Mouse (Mus musculus): ENCODE data around the gene Sppl2b. TPM values are rescaled to one million over a fixed set of nuclear protein-coding genes. Genes with fewer than 3 reads are reported as not detected.

Sppl2b gene
- polyA plus RNA-seq (2015; fragmentation: Nextera tagmentation; extraction: Ambion mirVana): 85.5 and 89.5 TPM in 2 replicates

DNA sequence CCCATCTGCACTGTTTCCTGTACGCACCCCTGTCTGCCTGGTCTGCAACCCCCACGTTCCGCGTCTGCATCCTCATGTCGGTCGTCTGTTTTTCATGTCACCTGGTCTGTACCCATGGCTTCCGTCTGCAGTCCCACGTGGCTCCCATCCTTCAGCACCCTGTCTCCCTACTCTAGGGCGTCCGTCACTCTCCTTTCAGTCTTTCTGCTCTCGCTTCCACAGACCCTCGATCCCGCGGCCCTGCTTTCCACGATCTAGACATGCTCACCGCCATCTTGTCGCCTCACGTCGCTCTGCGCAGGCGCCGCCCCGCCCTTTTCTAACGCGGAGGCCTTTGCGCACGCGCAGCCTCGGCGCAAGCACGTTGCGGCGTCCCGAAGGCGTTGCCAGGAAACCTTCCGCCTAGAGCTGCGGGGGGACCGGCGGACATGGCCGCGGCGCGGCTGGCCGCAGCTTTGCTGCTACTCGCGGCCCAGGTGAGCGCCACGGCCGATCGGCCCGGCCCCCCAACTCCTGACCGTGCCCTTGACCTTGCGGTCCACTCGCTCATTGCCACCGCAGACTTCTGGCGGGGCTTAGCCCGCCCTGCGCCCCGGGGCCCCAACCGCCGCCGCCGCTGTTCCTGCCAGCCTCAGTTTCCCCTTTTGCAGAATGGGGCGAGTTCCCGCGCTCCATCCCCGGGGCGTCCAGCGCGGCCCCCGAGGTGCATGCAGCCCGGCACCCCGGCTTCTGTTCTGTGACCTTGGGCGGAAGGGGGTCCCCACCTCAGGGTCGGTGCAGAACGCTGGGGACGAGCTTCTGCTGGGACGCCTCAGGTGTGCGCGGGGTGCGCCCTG lies at the start of gene Sppl2b, which contains the start of gene Lsm7:
Sppl2b (plus strand) TSS at position 363 of the 836 bp plus-strand sequence.
Lsm7 (minus strand) TSS at position 297 of the 836 bp plus-strand sequence.
- Histone ChIP-seq H3K4me1 (peaks cover 41% of the 10 kb centered on the region), H3K4me2 (peak within 1 kb of the TSS; percentile 86), H3K9me3 (no peaks in the 10 kb centered on the region), H3K27ac (peak within 1 kb of the TSS; percentile 74), H3K4me3 (peak within 1 kb of the TSS; percentile 82), H3K36me3 (replicated peaks) (peaks cover 12% of the 10 kb centered on the region), H3K9ac (peak within 1 kb of the TSS; percentile 91), H3K27me3 (replicated peaks) (no peaks in the 10 kb centered on the region)
- peak; percentile 82 for ATAC-seq (replicated peaks)
- under 1% methylated on average over 81 of the region's 81 CpGs for WGBS

DNA sequence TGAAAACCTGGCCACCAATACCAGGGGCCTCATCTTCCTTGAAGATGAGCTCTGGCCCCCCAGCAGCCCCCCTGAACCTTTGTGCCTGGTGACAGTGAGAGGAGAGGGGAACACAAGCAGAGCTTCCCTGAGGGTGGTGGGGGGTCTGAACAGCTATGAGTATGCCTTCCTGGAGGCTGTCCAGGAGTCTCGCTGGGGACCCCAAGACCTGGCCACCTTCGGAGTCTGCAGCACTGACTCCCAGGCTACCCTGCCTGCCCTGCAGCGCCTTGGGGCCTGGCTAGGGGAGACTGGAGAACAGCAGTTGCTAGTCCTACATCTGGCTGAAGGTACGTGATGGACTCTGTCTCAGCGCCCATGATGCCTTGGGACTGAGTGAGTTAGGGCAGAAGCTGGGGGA lies 49.8 kb upstream of the Sppl2b start:
- Histone ChIP-seq H3K4me2 (no peak overlapping the region), H3K36me3 (replicated peaks) (peaks cover 34% of the 10 kb centered on the region), H3K9ac (no peak overlapping the region), H3K27ac (no peak overlapping the region), H3K27me3 (replicated peaks) (peaks cover 26% of the 10 kb centered on the region), H3K4me3 (no peak overlapping the region), H3K4me1 (peaks cover 37% of the 10 kb centered on the region), H3K9me3 (no peaks in the 10 kb centered on the region)
- ATAC-seq (replicated peaks): no peak
- 85% methylated on average over 4 of the region's 5 CpGs for WGBS

DNA sequence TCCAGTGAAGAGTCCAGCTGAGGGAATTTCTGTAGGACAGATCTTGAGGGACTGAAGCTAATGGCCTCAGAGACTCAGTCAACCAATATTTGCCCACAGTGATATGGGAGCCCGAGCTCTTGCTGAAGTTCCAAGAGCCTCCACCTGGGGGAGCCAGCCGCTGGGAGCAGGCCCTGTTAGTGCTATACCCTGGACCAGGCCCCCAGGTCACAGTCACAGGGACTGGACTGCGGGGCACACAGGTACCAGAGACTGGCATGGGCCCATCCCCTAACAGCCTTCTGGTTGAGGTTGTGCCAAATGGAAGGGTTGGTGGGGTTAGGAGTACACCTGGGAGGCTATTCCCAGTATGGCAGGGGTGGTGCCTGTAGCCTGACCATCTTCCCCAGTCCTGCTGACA lies 49.1 kb upstream of the Sppl2b start:
- no peak overlapping the region for H3K27ac ChIP-seq
- H3K27me3 ChIP-seq (replicated peaks): peaks cover 31% of the 10 kb centered on the region
- H3K9me3 ChIP-seq: no peaks in the 10 kb centered on the region
- no peak overlapping the region for H3K4me3 ChIP-seq
- ATAC-seq (replicated peaks): no peak
- H3K4me2 ChIP-seq: no peak overlapping the region
- WGBS: 13% methylated on average over 3 of the region's 3 CpGs
- peaks cover 37% of the 10 kb centered on the region for H3K4me1 ChIP-seq
- H3K9ac ChIP-seq: no peak overlapping the region
- peaks cover 34% of the 10 kb centered on the region for H3K36me3 ChIP-seq (replicated peaks)

DNA sequence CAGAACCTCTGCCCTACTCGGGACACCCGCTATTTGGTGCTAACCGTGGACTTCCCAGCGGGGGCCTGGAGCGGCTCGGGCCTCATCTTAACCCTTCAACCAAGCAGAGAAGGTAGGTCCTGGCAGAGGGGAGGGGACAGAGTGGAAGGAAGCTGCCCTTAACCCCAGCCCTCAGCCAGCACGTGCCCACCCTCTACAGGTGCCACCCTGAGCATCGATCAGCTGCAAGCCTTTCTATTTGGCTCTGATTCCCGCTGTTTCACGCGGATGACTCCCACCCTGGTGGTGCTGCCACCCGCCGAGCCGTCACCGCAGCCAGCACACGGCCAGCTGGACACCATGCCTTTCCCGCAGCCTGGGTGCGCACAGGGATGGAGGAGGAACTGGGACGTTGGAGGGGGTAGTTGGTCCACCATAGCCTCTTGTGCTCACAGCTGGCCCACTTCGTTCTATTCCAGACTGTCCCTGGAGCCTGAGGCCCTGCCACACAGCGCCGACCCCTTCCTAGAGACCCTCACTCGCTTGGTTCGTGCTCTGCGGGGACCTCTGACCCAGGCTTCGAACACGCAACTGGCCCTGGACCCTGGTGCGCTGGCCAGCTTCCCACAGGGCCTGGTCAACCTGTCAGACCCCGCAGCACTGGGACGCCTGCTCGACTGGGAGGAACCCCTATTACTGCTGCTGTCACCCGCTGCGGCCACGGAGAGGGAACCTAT lies 48.6 kb upstream of the Sppl2b start:
- H3K27me3 ChIP-seq (replicated peaks): peaks cover 31% of the 10 kb centered on the region
- WGBS: 39% methylated on average over 34 of the region's 34 CpGs
- peak overlapping the region; percentile 71 for H3K4me2 ChIP-seq
- peak overlapping the region; percentile 45 for H3K9ac ChIP-seq
- 0 out of 2 replicates have a peak, but pooled peaks have one; percentile 10 for ATAC-seq (replicated peaks)
- H3K27ac ChIP-seq: peak overlapping the region; percentile 81
- peak overlapping the region; percentile 40 for H3K4me3 ChIP-seq
- H3K9me3 ChIP-seq: no peaks in the 10 kb centered on the region
- H3K4me1 ChIP-seq: peaks cover 37% of the 10 kb centered on the region
- H3K36me3 ChIP-seq (replicated peaks): peaks cover 29% of the 10 kb centered on the region

DNA sequence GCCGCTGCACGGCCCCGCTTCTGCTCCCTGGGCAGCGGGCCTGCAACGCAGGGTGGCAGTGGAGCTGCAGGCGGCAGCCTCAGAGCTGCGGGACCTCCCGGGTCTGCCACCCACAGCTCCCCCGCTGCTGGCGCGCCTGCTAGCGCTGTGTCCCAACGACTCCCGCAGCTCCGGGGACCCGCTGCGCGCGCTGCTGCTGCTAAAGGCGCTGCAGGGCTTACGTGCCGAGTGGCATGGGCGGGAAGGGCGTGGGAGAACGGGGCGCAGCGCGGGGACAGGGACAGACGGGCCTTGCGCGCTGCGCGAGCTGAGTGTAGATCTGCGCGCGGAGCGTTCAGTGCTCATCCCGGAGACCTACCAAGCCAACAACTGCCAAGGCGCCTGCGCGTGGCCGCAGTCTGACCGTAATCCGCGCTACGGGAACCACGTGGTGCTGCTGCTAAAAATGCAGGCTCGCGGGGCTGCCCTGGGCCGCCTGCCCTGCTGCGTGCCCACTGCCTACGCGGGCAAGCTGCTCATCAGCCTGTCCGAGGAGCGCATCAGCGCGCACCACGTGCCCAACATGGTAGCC lies 47.9 kb upstream of the Sppl2b start:
- peak; percentile 89 for ATAC-seq (replicated peaks)
- Histone ChIP-seq H3K4me1 (peaks cover 37% of the 10 kb centered on the region), H3K36me3 (replicated peaks) (peaks cover 23% of the 10 kb centered on the region), H3K9me3 (no peaks in the 10 kb centered on the region), H3K4me3 (peak overlapping the region; percentile 40), H3K9ac (peak overlapping the region; percentile 45), H3K4me2 (peak overlapping the region; percentile 71), H3K27me3 (replicated peaks) (peaks cover 31% of the 10 kb centered on the region), H3K27ac (peak overlapping the region; percentile 81)
- WGBS: 1% methylated on average over 58 of the region's 58 CpGs

DNA sequence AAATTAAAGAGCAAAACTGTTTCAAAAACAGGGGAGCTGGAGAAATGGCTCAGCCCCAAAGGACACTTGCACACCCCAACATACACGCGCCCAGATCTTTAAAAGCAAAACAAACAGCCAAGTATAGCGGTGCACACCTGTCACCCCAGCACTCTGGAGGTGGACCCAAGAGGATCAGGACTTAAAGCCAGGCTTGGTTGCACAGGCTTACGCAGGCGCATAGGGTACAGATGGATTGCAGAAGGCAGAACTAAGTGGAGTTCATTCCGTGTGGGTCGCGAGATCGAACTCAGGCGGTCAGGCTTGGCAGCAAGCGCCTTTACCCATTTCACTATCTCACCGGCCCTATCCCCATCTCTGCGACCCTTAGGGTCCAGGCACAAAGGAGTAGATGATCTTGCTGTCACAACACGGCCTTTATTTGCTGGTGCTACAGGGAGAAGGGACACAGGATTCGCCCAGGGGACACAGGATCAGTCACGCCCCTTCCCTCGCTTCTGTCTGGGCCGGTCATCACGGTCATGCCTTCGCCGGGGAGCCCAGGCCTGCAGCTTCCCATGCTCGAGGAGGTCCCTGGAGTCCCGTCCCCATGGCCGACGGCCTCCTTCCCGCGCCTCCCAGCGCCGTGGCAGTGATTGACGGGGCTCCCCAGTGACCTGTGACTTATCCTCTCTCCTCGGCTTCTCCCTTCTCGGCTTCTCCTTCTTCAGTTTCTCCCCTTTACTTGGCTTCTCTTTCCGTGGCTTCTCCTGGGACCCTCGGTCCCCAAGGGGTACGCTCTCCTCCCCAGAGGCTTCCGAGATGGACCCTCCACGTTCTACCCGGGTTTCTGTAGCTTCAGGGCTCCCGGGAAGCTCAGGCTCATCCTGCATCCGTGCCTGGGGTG lies 46.7 kb upstream of the Sppl2b start:
- H3K36me3 ChIP-seq (replicated peaks): peaks cover 11% of the 10 kb centered on the region
- no peak overlapping the region for H3K4me3 ChIP-seq
- peak overlapping the region; percentile 71 for H3K4me2 ChIP-seq
- WGBS: 18% methylated on average over 40 of the region's 40 CpGs
- H3K27me3 ChIP-seq (replicated peaks): peaks cover 31% of the 10 kb centered on the region
- H3K4me1 ChIP-seq: peaks cover 37% of the 10 kb centered on the region
- H3K9ac ChIP-seq: peak overlapping the region; percentile 26; the same call in 1 of the 2 replicates
- H3K9me3 ChIP-seq: no peaks in the 10 kb centered on the region
- no peak overlapping the region for H3K27ac ChIP-seq
- no peak for ATAC-seq (replicated peaks)

DNA sequence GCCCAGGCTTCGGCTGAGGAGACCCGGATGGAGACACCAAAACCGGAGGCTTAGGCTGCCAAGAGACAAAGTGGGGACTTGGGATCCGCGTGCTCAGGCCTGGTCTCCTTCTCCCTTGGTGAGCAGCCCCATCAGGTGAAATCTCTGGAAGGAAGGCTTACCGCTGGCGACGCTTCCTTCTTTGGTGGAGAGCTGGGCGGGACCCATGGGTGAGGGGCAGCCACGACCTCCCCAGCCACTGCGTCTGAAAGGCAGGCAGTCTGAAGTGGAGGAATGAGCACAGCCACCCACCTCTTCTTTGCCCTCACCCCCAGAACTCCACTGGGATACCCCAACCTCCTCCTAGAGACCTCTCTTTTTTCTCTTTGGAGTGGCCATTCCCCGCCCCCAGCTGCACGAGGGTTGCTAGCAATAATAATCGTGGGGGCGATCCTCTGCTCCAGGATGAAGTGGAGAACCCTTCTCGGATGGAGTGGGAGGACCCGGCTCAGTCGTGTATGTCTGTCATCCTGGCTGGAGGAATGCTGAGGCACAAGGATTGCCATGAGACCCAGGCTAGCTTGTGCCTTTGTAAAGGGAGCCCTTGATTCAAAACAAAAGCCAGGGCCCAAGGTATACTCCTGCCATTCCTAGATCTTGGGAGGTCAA lies 46.0 kb upstream of the Sppl2b start:
- H3K4me1 ChIP-seq: peaks cover 37% of the 10 kb centered on the region
- 9% methylated on average over 18 of the region's 18 CpGs for WGBS
- ATAC-seq (replicated peaks): no peak
- no peak overlapping the region for H3K4me3 ChIP-seq
- H3K27me3 ChIP-seq (replicated peaks): peaks cover 31% of the 10 kb centered on the region
- peak overlapping the region; percentile 71; the same call in 1 of the 2 replicates for H3K4me2 ChIP-seq
- H3K9me3 ChIP-seq: no peaks in the 10 kb centered on the region
- peaks cover 4% of the 10 kb centered on the region; the same call in 1 of the 2 replicates for H3K36me3 ChIP-seq (replicated peaks)
- peak overlapping the region; percentile 26; the same call in 1 of the 2 replicates for H3K9ac ChIP-seq
- no peak overlapping the region for H3K27ac ChIP-seq

DNA sequence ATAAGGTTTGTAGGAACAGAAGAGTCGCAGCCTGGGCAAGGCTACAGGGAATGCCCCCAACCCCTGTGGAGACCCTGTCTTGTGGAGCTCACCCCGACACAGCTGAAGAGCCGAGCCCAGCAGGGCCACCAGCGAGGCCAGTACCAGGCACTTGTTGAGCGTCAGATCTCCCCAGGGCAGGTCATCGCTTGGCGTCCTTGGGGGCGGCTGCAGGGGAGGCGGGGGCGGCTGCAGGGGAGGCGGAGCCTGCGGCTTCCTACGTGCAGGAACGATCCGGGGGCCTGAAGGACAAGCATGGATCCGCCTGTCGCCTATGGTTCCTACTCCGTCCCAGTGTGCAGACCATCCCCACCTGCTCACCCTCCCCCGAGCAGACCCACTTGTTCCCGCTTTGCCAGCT lies 45.0 kb upstream of the Sppl2b start:
- WGBS: 2% methylated on average over 20 of the region's 20 CpGs
- H3K27me3 ChIP-seq (replicated peaks): peaks cover 28% of the 10 kb centered on the region
- no peaks in the 10 kb centered on the region for H3K9me3 ChIP-seq
- no peak overlapping the region for H3K4me3 ChIP-seq
- ATAC-seq (replicated peaks): no peak
- no peak overlapping the region for H3K9ac ChIP-seq
- no peaks in the 10 kb centered on the region for H3K36me3 ChIP-seq (replicated peaks)
- H3K27ac ChIP-seq: no peak overlapping the region
- H3K4me2 ChIP-seq: no peak overlapping the region
- H3K4me1 ChIP-seq: peaks cover 37% of the 10 kb centered on the region

DNA sequence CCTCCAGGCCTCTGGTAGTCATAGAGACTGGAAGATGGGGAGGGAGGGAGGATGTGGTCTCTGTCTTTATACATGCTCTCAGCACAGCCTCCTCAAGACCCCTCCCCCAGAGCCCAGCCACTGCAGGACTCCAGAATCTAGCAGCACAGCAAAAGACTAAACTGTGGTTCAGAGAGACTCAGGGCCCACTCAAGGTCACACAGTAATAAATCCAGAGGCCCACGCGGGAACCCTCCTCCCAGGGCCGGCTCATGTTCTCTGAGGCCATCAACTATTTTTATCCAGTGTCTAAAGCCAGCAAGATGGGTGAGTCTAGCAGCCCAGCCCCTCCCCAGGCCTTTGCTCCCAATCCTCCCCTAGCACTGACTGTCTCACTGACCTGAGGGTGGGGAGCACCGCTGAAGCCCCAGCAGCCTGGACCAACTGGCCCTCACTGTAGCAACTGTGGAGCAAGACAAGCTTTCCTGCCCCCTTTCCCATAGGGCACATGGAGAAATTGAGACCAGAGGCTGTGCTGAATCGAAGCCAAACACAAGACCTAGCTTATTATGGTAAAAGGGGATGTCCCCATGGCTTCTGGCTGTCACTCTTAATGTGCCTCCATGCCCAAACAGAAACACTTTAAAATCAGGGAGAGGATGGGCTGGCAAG lies 42.6 kb upstream of the Sppl2b start:
- Histone ChIP-seq H3K27ac (no peak overlapping the region), H3K9ac (no peak overlapping the region), H3K36me3 (replicated peaks) (no peaks in the 10 kb centered on the region), H3K4me1 (peaks cover 20% of the 10 kb centered on the region), H3K9me3 (no peaks in the 10 kb centered on the region), H3K4me3 (no peak overlapping the region), H3K4me2 (no peak overlapping the region), H3K27me3 (replicated peaks) (peaks cover 25% of the 10 kb centered on the region)
- ATAC-seq (replicated peaks): no peak
- WGBS: 63% methylated on average over 5 of the region's 5 CpGs

DNA sequence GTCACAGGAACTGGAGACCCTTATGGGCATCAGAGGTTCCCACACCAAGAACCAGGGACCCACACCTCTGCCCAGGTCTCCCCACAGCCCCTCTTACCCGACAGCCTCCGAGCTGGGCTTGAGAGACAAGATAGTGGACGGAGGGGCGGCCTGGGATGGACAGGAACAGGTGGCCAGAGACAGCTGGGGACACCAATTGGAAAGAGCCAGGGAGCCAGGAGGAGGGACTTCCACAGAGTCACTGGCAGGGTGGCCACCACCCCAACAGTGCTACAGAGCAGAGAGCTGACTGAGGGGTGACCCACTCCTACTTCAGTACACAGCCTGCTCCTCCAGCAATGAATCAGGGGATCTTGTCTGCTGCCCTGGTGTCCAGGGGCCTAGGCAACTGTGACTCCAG lies 41.7 kb upstream of the Sppl2b start, which contains the start of gene Jsrp1:
Jsrp1 (minus strand) TSS at position 133 of the 400 bp plus-strand sequence.
- H3K27me3 ChIP-seq (replicated peaks): peaks cover 21% of the 10 kb centered on the region
- no peak within 1 kb of the TSS for H3K27ac ChIP-seq
- WGBS: 61% methylated on average over 4 of the region's 4 CpGs
- no peak for ATAC-seq (replicated peaks)
- H3K36me3 ChIP-seq (replicated peaks): no peaks in the 10 kb centered on the region
- no peak within 1 kb of the TSS for H3K4me3 ChIP-seq
- peaks cover 12% of the 10 kb centered on the region for H3K4me1 ChIP-seq
- H3K9me3 ChIP-seq: no peaks in the 10 kb centered on the region
- H3K4me2 ChIP-seq: no peak within 1 kb of the TSS
- H3K9ac ChIP-seq: no peak within 1 kb of the TSS
